Mouse (Mus musculus) thymus, adult 2 months (tissue): ENCODE measurements around the gene Trip6. TPM values are rescaled to one million over a fixed set of nuclear protein-coding genes. Genes with fewer than 3 reads are reported as not detected.
A peak's percentile ranks its signal among the peaks of the same experiment; 100 is the strongest.

Source experiments
- DNase-seq: peaks from one replicate; pipeline ENCODE4 v3.0.0; 2021
- H3K27ac ChIP-seq: fragments of 200-500 bp; 2 replicates; pipeline ENCODE4 v1.5.1; 2012; ENCODE audit warnings: low read length, control low read depth; ENCODE audit not compliant: control insufficient read depth, insufficient read depth
- H3K27me3 ChIP-seq: fragments of 200-500 bp; 2 replicates; pipeline ENCODE4 v1.6.1; 2012; ENCODE audit warnings: mild to moderate bottlenecking, low read length, moderate library complexity, mixed read lengths; ENCODE audit not compliant: control insufficient read depth, insufficient read depth
- H3K36me3 ChIP-seq: fragments of 200-500 bp; 2 replicates; pipeline ENCODE4 v1.6.1; 2012; ENCODE audit warnings: mild to moderate bottlenecking, low read length, moderate library complexity; ENCODE audit not compliant: control insufficient read depth, insufficient read depth
- H3K4me1 ChIP-seq: fragments of 200-500 bp; replicated peaks from 2 replicates; pipeline ENCODE4 v1.6.1; 2012; ENCODE audit warnings: low read length; ENCODE audit not compliant: control insufficient read depth, insufficient read depth
- H3K4me3 ChIP-seq: fragments of 200-500 bp; 2 replicates; pipeline ENCODE4 v1.5.1; 2012; ENCODE audit warnings: mild to moderate bottlenecking, low read length, control low read depth, moderate library complexity; ENCODE audit not compliant: control insufficient read depth, insufficient read depth
- CTCF ChIP-seq: fragments of 200-500 bp; IDR thresholded peaks from 2 replicates; pipeline ENCODE4 v1.5.1; 2012; ENCODE audit warnings: mild to moderate bottlenecking, control low read depth, low read length, moderate library complexity, borderline replicate concordance; ENCODE audit not compliant: control insufficient read depth, poor library complexity, insufficient read depth; ENCODE audit errors: extremely low read depth
- POLR2A ChIP-seq: fragments of 200-500 bp; IDR thresholded peaks from 2 replicates; pipeline ENCODE4 v1.6.1; 2012; ENCODE audit warnings: mild to moderate bottlenecking, low read length, control low read depth, moderate library complexity; ENCODE audit not compliant: control insufficient read depth, poor library complexity, insufficient read depth; ENCODE audit errors: extremely low read depth
- WGBS: fragments of 180-500 bp; shearing (Covaris S2); methylation state at CpG from one replicate; pipeline ENCODE4 v1.1.7; 2018; 5-methylcytosine and 5-hydroxymethylcytosine counted together
- polyA plus RNA-seq: library from polyadenylated mRNA; depleted of rRNA; stranded (reverse); fragments of >200 nt; gene quantifications from 2 replicates; pipeline ENCODE4 v1.2.3, GENCODE M21; 2012

Gene Trip6
- polyA plus RNA-seq, 1 experiment = 28.0 TPM

DNA sequence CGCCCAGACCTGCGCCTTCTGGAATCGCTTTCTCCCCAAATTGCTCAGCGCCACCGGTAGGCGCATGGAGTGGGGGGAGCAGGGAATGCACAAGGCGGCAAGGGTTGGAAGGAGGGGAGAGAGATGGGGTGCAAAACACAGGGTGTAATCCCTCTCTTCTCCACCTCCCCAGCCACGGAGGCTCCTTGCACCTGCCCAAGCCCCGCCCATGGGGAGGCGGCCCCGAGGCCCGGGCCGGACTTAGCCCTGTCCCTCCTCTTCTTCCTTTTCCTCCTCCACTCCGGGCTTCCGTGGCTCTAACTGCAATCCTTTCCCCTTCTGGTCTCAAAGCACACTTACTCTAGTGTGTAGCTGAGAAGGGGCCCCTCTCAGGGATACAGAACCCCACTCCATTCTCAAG, 20.9 kb downstream of the Trip6 start:
- 0% methylated on average over 15 of the region's 15 CpGs for WGBS
- Histone ChIP-seq H3K4me1 (peaks cover 26% of the 10 kb centered on the region), H3K27me3 (peaks cover 10% of the 10 kb centered on the region; the same call in 1 of the 2 replicates), H3K36me3 (peaks cover 28% of the 10 kb centered on the region), H3K27ac (no peak overlapping the region), H3K4me3 (peak overlapping the region; percentile 20)
- peak; percentile 64 for DNase-seq
- TF ChIP-seq POLR2A (no peak), CTCF (no peak)

DNA sequence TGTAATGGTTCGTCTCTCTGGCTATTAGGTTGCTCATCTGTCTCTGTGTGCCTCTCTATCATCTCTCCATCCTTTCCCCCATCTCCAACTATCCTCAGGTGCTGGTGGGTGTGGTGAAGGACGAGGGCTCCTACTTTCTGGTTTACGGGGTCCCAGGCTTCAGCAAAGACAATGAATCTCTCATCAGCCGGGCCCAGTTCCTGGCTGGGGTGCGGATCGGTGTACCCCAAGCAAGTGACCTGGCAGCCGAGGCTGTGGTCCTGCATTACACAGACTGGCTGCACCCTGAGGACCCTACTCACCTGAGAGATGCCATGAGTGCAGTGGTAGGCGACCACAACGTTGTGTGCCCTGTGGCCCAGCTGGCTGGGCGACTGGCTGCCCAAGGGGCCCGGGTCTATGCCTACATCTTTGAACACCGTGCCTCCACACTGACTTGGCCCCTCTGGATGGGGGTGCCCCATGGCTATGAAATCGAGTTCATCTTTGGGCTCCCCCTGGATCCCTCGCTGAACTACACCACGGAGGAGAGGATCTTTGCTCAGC, 22.8 kb downstream of the Trip6 start:
- DNase-seq = no peak
- TF ChIP-seq CTCF (no peak), POLR2A (no peak)
- Histone ChIP-seq H3K4me1 (peaks cover 38% of the 10 kb centered on the region), H3K27me3 (peaks cover 18% of the 10 kb centered on the region; the same call in 1 of the 2 replicates), H3K36me3 (peaks cover 10% of the 10 kb centered on the region), H3K27ac (no peak overlapping the region), H3K4me3 (no peak overlapping the region)
- WGBS = 88% methylated on average over 15 of the region's 15 CpGs

DNA sequence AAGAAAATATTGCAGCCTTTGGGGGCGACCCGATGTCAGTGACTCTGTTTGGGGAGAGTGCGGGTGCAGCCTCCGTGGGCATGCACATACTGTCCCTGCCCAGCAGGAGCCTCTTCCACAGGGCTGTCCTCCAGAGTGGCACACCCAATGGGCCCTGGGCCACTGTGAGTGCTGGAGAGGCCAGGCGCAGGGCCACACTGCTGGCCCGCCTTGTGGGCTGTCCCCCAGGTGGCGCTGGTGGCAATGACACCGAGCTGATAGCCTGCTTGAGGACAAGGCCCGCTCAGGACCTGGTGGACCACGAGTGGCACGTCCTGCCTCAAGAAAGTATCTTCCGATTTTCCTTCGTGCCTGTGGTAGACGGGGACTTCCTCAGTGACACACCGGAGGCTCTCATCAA, 23.5 kb downstream of the Trip6 start:
- TF ChIP-seq CTCF (0 out of 2 replicates have a peak, but pooled peaks have one; percentile 23), POLR2A (no peak)
- Histone ChIP-seq H3K27ac (no peak overlapping the region), H3K4me3 (no peak overlapping the region)

DNA sequence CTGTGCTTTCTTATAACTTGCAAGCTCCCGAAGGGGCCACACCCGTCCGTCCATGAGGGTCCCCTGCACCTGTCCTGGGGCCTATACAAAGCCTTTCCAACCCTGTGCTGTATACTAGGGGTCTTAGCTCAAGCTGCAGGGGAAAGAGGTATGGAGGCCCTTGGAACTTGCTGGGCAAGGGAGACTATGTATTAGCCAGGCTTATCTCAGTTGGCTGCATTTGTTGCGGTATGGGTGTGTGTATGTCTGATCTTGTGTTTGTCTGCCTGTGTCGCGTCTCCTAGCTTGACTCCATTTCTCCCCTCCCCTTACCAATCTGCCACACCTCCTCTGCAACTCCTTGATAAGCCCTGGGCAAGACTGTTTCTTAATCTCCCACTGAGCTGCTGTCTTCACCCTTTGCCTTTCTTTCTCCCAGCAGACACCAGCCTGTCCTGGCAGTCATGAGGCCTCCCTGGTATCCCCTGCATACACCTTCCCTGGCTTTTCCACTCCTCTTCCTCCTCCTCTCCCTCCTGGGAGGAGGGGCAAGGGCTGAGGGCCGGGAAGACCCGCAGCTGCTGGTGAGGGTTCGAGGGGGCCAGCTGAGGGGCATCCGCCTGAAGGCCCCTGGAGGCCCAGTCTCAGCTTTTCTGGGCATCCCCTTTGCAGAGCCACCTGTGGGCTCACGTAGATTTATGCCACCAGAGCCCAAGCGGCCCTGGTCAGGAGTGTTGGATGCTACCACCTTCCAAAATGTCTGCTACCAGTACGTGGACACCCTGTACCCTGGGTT, 24.4 kb downstream of the Trip6 start:
- TF ChIP-seq POLR2A (no peak), CTCF (no peak)
- WGBS = 78% methylated on average over 13 of the region's 13 CpGs

More for the DNA sequence above, 23.5 kb downstream of the Trip6 start:
- Histone ChIP-seq H3K27me3 (peaks cover 18% of the 10 kb centered on the region; the same call in 1 of the 2 replicates), H3K36me3 (peaks cover 2% of the 10 kb centered on the region), H3K4me1 (peaks cover 38% of the 10 kb centered on the region)
- 31% methylated on average over 15 of the region's 15 CpGs for WGBS
- DNase-seq = peak; percentile 50

DNA sequence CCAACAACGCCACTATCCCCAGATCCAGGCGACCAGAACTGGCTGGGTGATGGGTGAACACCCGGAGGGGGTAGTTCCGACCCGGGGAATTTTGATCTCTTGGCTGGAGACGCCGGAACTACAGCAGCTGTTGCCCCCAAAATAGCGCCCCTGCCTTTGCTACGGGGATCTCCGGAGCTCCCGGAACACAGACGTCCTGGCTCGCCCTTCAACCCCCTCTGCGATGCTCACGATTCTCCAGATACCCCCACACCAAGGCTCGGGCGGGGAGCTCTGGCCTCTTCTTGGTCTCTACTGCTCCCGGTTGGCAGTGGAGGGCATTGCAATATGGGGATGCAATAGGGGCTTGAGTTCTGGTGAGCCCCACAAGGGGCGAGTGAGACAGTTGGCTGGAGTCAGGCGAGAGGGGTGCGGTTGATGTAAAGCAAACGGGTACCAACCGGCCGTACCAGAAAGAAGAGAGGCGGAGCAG, 25.2 kb downstream of the Trip6 start:
- TF ChIP-seq POLR2A (no peak), CTCF (0 out of 2 replicates have a peak, but pooled peaks have one; percentile 39)
- no peaks in the 10 kb centered on the region for H3K36me3 ChIP-seq
- peak overlapping the region; percentile 12; the same call in 1 of the 2 replicates for H3K4me3 ChIP-seq
- DNase-seq = peak; percentile 67
- no peak overlapping the region for H3K27ac ChIP-seq
- H3K4me1 ChIP-seq = peaks cover 31% of the 10 kb centered on the region
- WGBS = 8% methylated on average over 25 of the region's 25 CpGs
- H3K27me3 ChIP-seq = peaks cover 18% of the 10 kb centered on the region; the same call in 1 of the 2 replicates

More for the DNA sequence above, 24.4 kb downstream of the Trip6 start:
- Histone ChIP-seq H3K4me3 (no peak overlapping the region), H3K27me3 (peaks cover 18% of the 10 kb centered on the region; the same call in 1 of the 2 replicates), H3K4me1 (peaks cover 36% of the 10 kb centered on the region), H3K36me3 (no peaks in the 10 kb centered on the region), H3K27ac (no peak overlapping the region)
- no peak for DNase-seq

DNA sequence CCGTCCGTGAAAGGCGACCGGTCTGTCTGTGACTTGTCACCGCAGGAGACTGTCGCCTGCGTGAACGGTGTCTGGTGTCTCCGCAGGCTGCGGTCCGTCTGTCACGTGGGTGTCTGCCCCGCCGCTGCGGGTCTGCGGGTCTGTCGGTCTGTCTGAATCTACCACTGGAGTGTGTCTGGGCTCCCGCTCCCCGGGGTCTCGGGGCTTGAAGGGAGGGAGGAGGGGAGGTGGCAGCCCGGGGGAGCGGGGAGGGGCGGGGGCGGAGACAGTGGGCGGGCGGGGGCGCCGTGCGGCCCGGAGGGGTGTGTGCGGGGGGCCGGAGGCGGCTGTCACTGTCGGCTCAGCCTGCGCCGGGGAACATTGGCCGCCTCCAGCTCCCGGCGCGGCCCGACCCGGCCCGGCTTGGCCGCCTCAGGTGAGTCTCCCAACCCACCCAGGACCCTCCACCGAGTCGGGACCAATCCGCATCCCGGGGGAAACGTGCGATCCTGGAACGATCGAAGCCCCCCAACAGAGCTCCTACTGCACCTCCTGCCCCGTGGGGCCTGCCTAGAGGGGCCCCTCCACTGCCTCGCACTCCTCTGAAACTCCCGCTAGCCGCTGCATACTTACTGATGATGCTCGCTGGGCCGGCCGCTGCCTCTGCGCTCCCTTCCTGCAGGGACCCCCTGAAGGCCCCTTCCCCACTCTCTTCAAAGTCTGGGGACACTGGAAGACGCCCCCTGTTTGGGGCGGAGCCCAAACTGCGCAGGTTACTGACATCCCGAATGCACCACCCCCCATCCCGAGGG, 26.1 kb downstream of the Trip6 start:
- TF ChIP-seq POLR2A (no peak), CTCF (no peak)
- peak overlapping the region; percentile 19; the same call in 1 of the 2 replicates for H3K4me3 ChIP-seq
- no peaks in the 10 kb centered on the region for H3K36me3 ChIP-seq
- 2% methylated on average over 58 of the region's 65 CpGs for WGBS
- peak; percentile 27 for DNase-seq
- H3K27me3 ChIP-seq = peaks cover 18% of the 10 kb centered on the region; the same call in 1 of the 2 replicates
- no peak overlapping the region for H3K27ac ChIP-seq
- H3K4me1 ChIP-seq = peaks cover 23% of the 10 kb centered on the region
